Mouse (Mus musculus): ENCODE measurements around the gene Myh3. TPM values are rescaled to one million over a fixed set of nuclear protein-coding genes. Genes with fewer than 3 reads are reported as not detected.

Myh3 gene
- polyA plus RNA-seq, 1 experiment from 2014 or later = 0.51 TPM

DNA sequence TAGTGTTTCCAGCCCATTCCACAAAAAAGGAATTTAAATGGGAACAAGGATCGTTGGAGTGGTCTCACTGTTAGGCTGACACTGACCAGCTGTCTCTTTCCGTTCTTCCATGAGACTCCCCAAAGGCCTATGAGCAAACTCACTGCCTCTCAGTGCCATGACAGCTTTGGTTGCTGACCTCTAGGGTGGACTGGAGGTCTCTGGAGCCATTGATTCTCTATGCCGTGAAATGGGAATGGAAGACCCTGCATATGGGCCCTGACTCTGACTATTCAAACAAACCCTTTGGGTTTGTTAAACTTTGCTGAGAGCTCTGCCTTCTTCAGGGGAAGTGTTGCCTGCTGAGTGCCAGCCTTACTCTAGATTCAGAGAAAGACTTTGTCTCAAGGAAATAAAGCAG is 10.4 kb upstream of the Myh3 start:
- Histone ChIP-seq H3K4me1 (ENCODE audit: control insufficient read depth, insufficient read depth, low read length) (no peaks in the 10 kb centered on the region), H3K27ac (ENCODE audit: low read depth, low read length) (no peak overlapping the region), H3K4me2 (no peak overlapping the region), H3K36me3 (ENCODE audit: control insufficient read depth, insufficient read depth, low read length) (peaks cover 10% of the 10 kb centered on the region; the same call in 1 of the 2 replicates), H3K9me3 (ENCODE audit: control insufficient read depth, low read length) (no peaks in the 10 kb centered on the region), H3K9ac (ENCODE audit: low read length) (no peak overlapping the region), H3K4me3 (ENCODE audit: low read depth, low read length) (no peak overlapping the region), H3K27me3 (ENCODE audit: control insufficient read depth, insufficient read depth, low read length) (no peaks in the 10 kb centered on the region)
- DNase-seq (ENCODE audit: low spot score, missing footprints) = no peak
- no peak for ATAC-seq (ENCODE audit: low FRiP score)
- WGBS = 90% methylated on average over 3 of the region's 3 CpGs

DNA sequence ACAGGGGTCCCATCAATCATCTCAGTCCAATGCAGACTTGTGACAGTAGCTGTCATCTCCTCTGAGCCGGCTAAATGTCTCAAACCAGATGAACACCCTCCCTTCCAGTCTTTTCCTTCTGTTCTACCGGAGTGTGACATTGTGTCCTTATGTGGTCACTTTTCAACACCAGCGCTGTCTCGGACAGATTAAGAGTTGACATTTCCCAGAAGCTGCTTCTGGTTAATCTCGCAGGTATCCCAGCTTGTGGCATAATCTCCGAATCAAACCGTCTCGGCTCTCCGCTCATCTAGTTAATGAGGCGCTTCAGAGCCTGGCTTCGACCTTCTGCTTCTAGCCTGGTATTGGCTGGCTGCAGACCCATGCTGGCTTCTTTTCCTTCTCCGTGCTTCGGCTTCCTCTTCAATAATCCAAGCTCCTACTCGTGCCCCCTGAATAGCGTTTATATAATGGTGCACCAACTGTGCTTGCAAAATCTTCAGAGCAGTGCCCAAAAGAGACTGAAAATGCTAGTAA is 5.4 kb upstream of the Myh3 start:
- Histone ChIP-seq H3K4me1 (ENCODE audit: control insufficient read depth, insufficient read depth, low read length) (no peaks in the 10 kb centered on the region; the same call in 1 of the 2 replicates), H3K4me3 (ENCODE audit: low read depth, low read length) (no peak overlapping the region), H3K9me3 (ENCODE audit: control insufficient read depth, low read length) (no peaks in the 10 kb centered on the region), H3K9ac (ENCODE audit: low read length) (no peak overlapping the region), H3K4me2 (no peak overlapping the region), H3K36me3 (ENCODE audit: control insufficient read depth, insufficient read depth, low read length) (no peaks in the 10 kb centered on the region), H3K27ac (ENCODE audit: low read depth, low read length) (no peak overlapping the region), H3K27me3 (ENCODE audit: control insufficient read depth, insufficient read depth, low read length) (no peaks in the 10 kb centered on the region)
- DNase-seq (ENCODE audit: low spot score, missing footprints) (no peak), ATAC-seq (ENCODE audit: low FRiP score) (no peak)
- 84% methylated on average over 15 of the region's 15 CpGs for WGBS

DNA sequence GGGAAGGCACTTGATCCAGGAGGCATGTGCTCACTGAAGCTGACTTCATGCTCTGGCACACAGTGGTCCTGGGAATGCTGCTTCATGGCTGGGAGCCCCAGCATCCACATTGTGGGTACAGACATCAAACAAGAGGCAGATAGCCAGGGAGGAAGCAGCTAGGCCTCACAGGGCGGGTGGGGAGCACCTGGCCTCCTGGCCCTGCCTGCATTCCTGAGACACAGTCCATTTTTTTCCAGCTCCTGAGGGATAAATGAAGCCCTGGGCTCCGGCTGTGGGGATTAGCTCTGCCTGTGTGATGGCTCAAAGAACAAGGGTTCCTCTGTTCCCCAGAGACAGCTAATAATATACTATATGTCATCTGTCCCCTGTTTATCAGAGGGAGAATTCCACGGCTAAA is 3.1 kb upstream of the Myh3 start:
- Histone ChIP-seq H3K27ac (ENCODE audit: low read depth, low read length) (no peak overlapping the region), H3K36me3 (ENCODE audit: control insufficient read depth, insufficient read depth, low read length) (no peaks in the 10 kb centered on the region), H3K27me3 (ENCODE audit: control insufficient read depth, insufficient read depth, low read length) (no peaks in the 10 kb centered on the region), H3K4me3 (ENCODE audit: low read depth, low read length) (no peak overlapping the region), H3K4me2 (no peak overlapping the region), H3K9ac (ENCODE audit: low read length) (no peak overlapping the region), H3K4me1 (ENCODE audit: control insufficient read depth, insufficient read depth, low read length) (peaks cover 5% of the 10 kb centered on the region; the same call in 1 of the 2 replicates), H3K9me3 (ENCODE audit: control insufficient read depth, low read length) (no peaks in the 10 kb centered on the region)
- WGBS = 43% methylated on average over 3 of the region's 3 CpGs
- DNase-seq (ENCODE audit: low spot score, missing footprints) (no peak), ATAC-seq (ENCODE audit: low FRiP score) (0 out of 2 replicates have a peak, but pooled peaks have one; percentile 30)

DNA sequence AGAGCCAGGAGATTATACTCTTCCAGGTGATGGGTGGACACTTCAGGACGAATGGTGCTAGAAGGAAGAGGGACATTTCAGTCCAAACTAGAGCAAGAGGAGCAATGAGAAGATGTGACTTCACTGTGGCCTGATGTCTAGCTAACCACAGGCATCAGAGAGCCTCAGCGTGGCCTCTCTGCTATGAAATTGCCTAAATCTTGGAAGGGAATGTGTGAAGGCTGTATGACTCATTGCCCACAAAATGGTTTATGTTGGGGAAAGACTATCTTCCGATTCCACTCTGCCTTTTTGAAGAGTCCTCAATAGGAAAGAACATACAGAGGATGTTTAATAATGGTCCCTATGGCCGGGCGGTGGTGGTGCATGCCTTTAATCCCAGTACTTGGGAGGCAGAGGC is 1.3 kb upstream of the Myh3 start:
- no peak for DNase-seq (ENCODE audit: low spot score, missing footprints)
- ATAC-seq (ENCODE audit: low FRiP score) = no peak
- no peaks in the 10 kb centered on the region for H3K36me3 ChIP-seq (ENCODE audit: control insufficient read depth, insufficient read depth, low read length)
- no peak overlapping the region for H3K9ac ChIP-seq (ENCODE audit: low read length)
- no peak overlapping the region for H3K4me2 ChIP-seq
- no peak overlapping the region for H3K27ac ChIP-seq (ENCODE audit: low read depth, low read length)
- no peaks in the 10 kb centered on the region for H3K9me3 ChIP-seq (ENCODE audit: control insufficient read depth, low read length)
- peaks cover 11% of the 10 kb centered on the region for H3K4me1 ChIP-seq (ENCODE audit: control insufficient read depth, insufficient read depth, low read length)
- H3K4me3 ChIP-seq (ENCODE audit: low read depth, low read length) = no peak overlapping the region
- 83% methylated on average over 5 of the region's 5 CpGs for WGBS
- no peaks in the 10 kb centered on the region for H3K27me3 ChIP-seq (ENCODE audit: control insufficient read depth, insufficient read depth, low read length)

DNA sequence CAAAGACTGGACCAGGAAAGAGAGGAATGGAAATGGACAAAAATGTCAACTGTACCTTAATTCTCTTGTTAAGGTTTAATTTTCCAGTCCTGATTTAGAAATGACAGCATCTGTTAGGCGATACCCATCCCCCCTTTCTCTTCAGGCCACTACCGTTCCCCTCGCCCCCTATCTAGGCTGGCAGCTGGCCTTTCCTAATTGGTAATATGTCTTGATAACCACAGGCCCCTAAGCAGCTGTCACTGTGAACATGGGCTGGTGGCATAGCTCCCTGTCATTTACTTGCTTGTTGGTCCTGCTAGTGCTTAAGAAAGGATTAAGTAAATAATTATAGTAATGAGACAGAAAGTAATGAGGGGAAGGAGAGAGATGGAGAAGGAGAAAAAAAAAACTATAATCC is 665 bp upstream of the Myh3 start:
- H3K36me3 ChIP-seq (ENCODE audit: control insufficient read depth, insufficient read depth, low read length) = no peaks in the 10 kb centered on the region
- H3K27ac ChIP-seq (ENCODE audit: low read depth, low read length) = no peak overlapping the region
- no peak for ATAC-seq (ENCODE audit: low FRiP score)
- H3K4me2 ChIP-seq = no peak overlapping the region
- H3K27me3 ChIP-seq (ENCODE audit: control insufficient read depth, insufficient read depth, low read length) = no peaks in the 10 kb centered on the region
- H3K4me3 ChIP-seq (ENCODE audit: low read depth, low read length) = no peak overlapping the region
- H3K4me1 ChIP-seq (ENCODE audit: control insufficient read depth, insufficient read depth, low read length) = peaks cover 11% of the 10 kb centered on the region
- WGBS = 74% methylated on average over 3 of the region's 3 CpGs
- H3K9me3 ChIP-seq (ENCODE audit: control insufficient read depth, low read length) = no peaks in the 10 kb centered on the region
- H3K9ac ChIP-seq (ENCODE audit: low read length) = no peak overlapping the region
- DNase-seq (ENCODE audit: low spot score, missing footprints) = no peak

DNA sequence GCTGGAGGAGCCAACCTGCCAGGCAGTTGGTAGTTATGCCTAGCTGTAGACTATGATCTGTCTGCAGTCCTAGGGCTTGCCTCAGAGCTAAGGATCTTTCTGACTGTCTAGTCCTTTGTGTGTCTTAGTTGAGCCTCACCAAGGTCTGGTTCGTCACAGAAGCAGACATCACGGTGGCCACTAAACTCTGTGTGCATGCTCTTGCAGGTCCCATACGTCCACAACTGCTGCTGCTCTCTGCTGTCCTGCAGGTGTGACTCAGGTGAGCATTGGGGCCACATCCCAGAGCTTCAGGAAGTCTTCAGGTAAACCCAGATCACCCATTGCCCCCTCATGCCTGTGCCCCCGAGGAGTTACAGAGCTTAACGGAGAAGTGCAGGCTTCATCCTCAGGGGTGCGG is 788 bp downstream of the Myh3 start:
- no peak overlapping the region for H3K9ac ChIP-seq (ENCODE audit: low read length)
- H3K27me3 ChIP-seq (ENCODE audit: control insufficient read depth, insufficient read depth, low read length) = peaks cover 5% of the 10 kb centered on the region; the same call in 1 of the 2 replicates
- DNase-seq (ENCODE audit: low spot score, missing footprints) (no peak), ATAC-seq (ENCODE audit: low FRiP score) (no peak)
- no peak overlapping the region for H3K27ac ChIP-seq (ENCODE audit: low read depth, low read length)
- H3K36me3 ChIP-seq (ENCODE audit: control insufficient read depth, insufficient read depth, low read length) = no peaks in the 10 kb centered on the region
- no peak overlapping the region for H3K4me3 ChIP-seq (ENCODE audit: low read depth, low read length)
- peaks cover 11% of the 10 kb centered on the region for H3K4me1 ChIP-seq (ENCODE audit: control insufficient read depth, insufficient read depth, low read length)
- 89% methylated on average over 6 of the region's 6 CpGs for WGBS
- H3K4me2 ChIP-seq = no peak overlapping the region
- H3K9me3 ChIP-seq (ENCODE audit: control insufficient read depth, low read length) = no peaks in the 10 kb centered on the region

DNA sequence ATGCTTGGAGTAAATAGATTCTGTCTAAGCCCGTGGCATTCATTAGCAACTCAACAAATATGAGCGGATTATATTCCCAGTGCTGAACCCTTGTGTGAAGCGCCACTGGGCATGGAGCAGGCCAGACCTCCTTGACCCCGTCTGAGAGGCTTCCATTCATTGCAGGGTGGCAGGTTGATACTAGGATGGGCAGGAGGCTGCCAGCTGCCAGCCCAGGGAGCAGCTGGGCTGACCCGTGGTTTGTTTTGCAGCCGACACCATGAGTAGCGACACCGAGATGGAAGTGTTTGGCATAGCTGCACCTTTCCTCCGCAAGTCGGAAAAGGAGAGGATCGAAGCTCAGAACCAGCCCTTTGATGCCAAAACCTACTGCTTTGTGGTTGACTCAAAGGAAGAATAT is 1.6 kb downstream of the Myh3 start:
- Histone ChIP-seq H3K4me2 (no peak overlapping the region), H3K9me3 (ENCODE audit: control insufficient read depth, low read length) (no peaks in the 10 kb centered on the region), H3K4me1 (ENCODE audit: control insufficient read depth, insufficient read depth, low read length) (peaks cover 11% of the 10 kb centered on the region), H3K27me3 (ENCODE audit: control insufficient read depth, insufficient read depth, low read length) (peaks cover 9% of the 10 kb centered on the region), H3K27ac (ENCODE audit: low read depth, low read length) (peak overlapping the region; percentile 55), H3K4me3 (ENCODE audit: low read depth, low read length) (no peak overlapping the region), H3K36me3 (ENCODE audit: control insufficient read depth, insufficient read depth, low read length) (no peaks in the 10 kb centered on the region), H3K9ac (ENCODE audit: low read length) (no peak overlapping the region)
- DNase-seq (ENCODE audit: low spot score, missing footprints) (no peak), ATAC-seq (ENCODE audit: low FRiP score) (peak; percentile 40; the same call in 1 of the 2 replicates)
- 55% methylated on average over 11 of the region's 11 CpGs for WGBS

DNA sequence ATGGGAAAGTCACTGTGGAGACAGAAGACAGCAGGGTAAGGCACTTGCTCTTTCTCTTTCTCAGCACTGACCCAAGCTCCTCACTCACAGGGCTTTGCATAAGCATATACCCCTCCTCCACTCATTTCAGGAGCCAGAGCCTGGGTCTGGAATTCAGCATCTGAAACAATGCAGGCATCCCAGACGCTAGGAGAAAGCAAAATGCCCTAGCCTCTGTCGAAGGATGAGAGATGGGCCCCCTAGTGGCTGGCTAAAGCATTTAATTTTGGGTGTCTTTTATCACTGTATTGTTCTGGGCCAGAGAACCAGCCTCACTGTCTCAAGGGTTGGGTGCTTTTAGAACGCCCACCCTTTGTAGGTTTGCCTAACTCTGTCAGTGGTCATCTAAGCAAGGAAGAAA is 2.1 kb downstream of the Myh3 start:
- DNase-seq (ENCODE audit: low spot score, missing footprints) = peak; percentile 95
- H3K4me3 ChIP-seq (ENCODE audit: low read depth, low read length) = no peak overlapping the region
- WGBS = 5% methylated on average over 3 of the region's 3 CpGs
- no peak overlapping the region for H3K9ac ChIP-seq (ENCODE audit: low read length)
- H3K9me3 ChIP-seq (ENCODE audit: control insufficient read depth, low read length) = no peaks in the 10 kb centered on the region
- H3K27me3 ChIP-seq (ENCODE audit: control insufficient read depth, insufficient read depth, low read length) = peaks cover 14% of the 10 kb centered on the region
- no peak overlapping the region for H3K4me2 ChIP-seq
- H3K27ac ChIP-seq (ENCODE audit: low read depth, low read length) = peak overlapping the region; percentile 55
- H3K36me3 ChIP-seq (ENCODE audit: control insufficient read depth, insufficient read depth, low read length) = no peaks in the 10 kb centered on the region
- ATAC-seq (ENCODE audit: low FRiP score) = peak; percentile 64
- H3K4me1 ChIP-seq (ENCODE audit: control insufficient read depth, insufficient read depth, low read length) = peaks cover 11% of the 10 kb centered on the region

DNA sequence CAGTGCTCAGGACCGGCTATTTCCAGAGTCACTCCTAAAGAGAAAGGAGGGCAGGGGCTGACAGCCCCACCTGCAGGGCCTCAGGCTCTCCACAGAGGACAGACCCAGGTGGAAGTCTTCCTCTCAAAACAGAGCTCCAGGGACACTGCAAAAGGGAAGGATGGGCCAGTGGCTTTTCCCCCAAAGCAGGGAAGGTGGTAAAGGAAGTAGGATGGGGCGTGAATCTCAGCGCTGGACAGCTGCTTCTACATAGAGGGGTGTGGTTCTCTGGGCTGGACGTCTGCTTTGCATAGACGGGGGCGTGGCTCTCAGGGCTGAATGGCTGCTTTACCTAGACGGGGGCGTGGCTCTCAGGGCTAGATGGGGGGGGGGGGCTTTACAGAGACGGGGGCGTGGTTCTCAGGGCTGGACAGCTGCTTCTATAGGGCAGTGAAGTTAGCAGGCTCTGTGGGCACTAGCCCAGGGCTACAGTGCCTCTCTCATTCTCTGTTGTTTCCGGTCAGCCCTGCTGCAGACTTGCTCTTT is 3.1 kb downstream of the Myh3 start:
- H3K27me3 ChIP-seq (ENCODE audit: control insufficient read depth, insufficient read depth, low read length) = peaks cover 14% of the 10 kb centered on the region
- H3K4me1 ChIP-seq (ENCODE audit: control insufficient read depth, insufficient read depth, low read length) = peaks cover 11% of the 10 kb centered on the region
- no peak overlapping the region for H3K4me2 ChIP-seq
- DNase-seq (ENCODE audit: low spot score, missing footprints) (peak; percentile 92), ATAC-seq (ENCODE audit: low FRiP score) (peak; percentile 82)
- H3K36me3 ChIP-seq (ENCODE audit: control insufficient read depth, insufficient read depth, low read length) = no peaks in the 10 kb centered on the region
- 4% methylated on average over 10 of the region's 11 CpGs for WGBS
- H3K27ac ChIP-seq (ENCODE audit: low read depth, low read length) = no peak overlapping the region; the same call in 1 of the 2 replicates
- H3K9ac ChIP-seq (ENCODE audit: low read length) = no peak overlapping the region
- no peaks in the 10 kb centered on the region for H3K9me3 ChIP-seq (ENCODE audit: control insufficient read depth, low read length)
- H3K4me3 ChIP-seq (ENCODE audit: low read depth, low read length) = no peak overlapping the region
